Mouse (Mus musculus) heart, embryonic 13.5 days (tissue): ENCODE measurements around the gene Bpnt1. TPM values are rescaled to one million over a fixed set of nuclear protein-coding genes. Genes with fewer than 3 reads are reported as not detected.
A peak's percentile ranks its signal among the peaks of the same experiment; 100 is the strongest.

Source experiments
- ATAC-seq: fragments of 200-750 bp; cut with Nextera tagmentation; 2 replicates; pipeline ENCODE4 v1.8.0; 2017; ENCODE audit warnings: moderate TSS enrichment; ENCODE audit not compliant: insufficient number of reproducible peaks, low FRiP score, low TSS enrichment; ENCODE audit errors: extremely low read depth
- H3K27ac ChIP-seq: fragments of 300-500 bp; sonication (generic); replicated peaks from 2 replicates; pipeline ENCODE4 v1.5.1; 2015; ENCODE audit warnings: moderate library complexity, mild to moderate bottlenecking, inconsistent platforms
- H3K27me3 ChIP-seq: fragments of 300-500 bp; sonication (generic); replicated peaks from 2 replicates; pipeline ENCODE4 v1.6.1; 2015; ENCODE audit warnings: mild to moderate bottlenecking, inconsistent platforms
- H3K36me3 ChIP-seq: fragments of 300-500 bp; sonication (generic); 2 replicates; pipeline ENCODE4 v1.6.1; 2015; ENCODE audit warnings: mild to moderate bottlenecking, inconsistent platforms
- H3K4me1 ChIP-seq: fragments of 300-500 bp; sonication (generic); 2 replicates; pipeline ENCODE4 v1.6.1; 2015; ENCODE audit warnings: inconsistent platforms
- H3K4me2 ChIP-seq: fragments of 300-500 bp; sonication (generic); 2 replicates; pipeline ENCODE4 v1.6.1; 2015; ENCODE audit warnings: inconsistent platforms, mild to moderate bottlenecking, moderate library complexity
- H3K4me3 ChIP-seq: fragments of 300-500 bp; sonication (generic); 2 replicates; pipeline ENCODE4 v1.5.1; 2015; ENCODE audit warnings: moderate library complexity, mild to moderate bottlenecking, inconsistent platforms
- H3K9ac ChIP-seq: fragments of 300-500 bp; sonication (generic); 2 replicates; pipeline ENCODE4 v1.6.1; 2015; ENCODE audit warnings: inconsistent platforms, mild to moderate bottlenecking, moderate library complexity
- H3K9me3 ChIP-seq: fragments of 300-500 bp; sonication (generic); 2 replicates; pipeline ENCODE4 v1.6.1; 2016; ENCODE audit warnings: inconsistent platforms
- WGBS: fragments of 180-500 bp; shearing (Covaris S2); methylation state at CpG from one replicate; pipeline ENCODE4 v1.1.7; 2015; ENCODE audit warnings: mixed read lengths; 5-methylcytosine and 5-hydroxymethylcytosine counted together
- polyA plus RNA-seq: library from polyadenylated mRNA; unstranded; fragments of >200 nt; fragmentation: Nextera tagmentation; extraction: Ambion mirVana; gene quantifications from 2 replicates; pipeline ENCODE4 v1.2.1, GENCODE M21; 2015

The Bpnt1 gene
- 25.6 and 25.7 TPM in 2 replicates for polyA plus RNA-seq

DNA sequence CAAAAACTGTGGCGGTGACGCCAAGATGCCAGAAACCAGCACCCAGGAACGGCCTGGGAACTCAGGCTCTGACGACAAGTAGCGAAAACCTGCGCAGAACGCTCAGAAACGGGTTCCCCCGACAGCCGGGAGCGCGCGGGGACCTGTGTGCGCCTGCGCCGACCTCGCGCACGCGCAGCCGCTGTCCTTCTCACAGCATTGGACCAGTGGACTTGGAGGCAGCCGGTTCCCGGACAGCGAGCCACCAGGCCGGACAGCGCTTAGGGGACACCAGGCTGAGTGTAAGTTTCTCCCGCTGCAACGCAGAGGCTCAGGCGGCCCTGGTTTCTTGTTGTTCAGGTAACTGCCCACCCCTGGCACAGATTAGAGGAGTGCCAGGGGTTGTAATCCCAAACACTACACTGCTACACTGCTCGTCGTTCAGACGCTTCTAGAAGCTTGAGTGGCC lies at the start of gene Bpnt1:
Gene Bpnt1 (plus strand): TSS at position 167 of the 448 bp plus-strand sequence.
- Histone ChIP-seq H3K4me2 (peak within 1 kb of the TSS; percentile 76), H3K27me3 (no peaks in the 10 kb centered on the region), H3K36me3 (peaks cover 5% of the 10 kb centered on the region), H3K9ac (peak within 1 kb of the TSS; percentile 88), H3K9me3 (no peaks in the 10 kb centered on the region), H3K4me1 (peaks cover 55% of the 10 kb centered on the region), H3K4me3 (peak within 1 kb of the TSS; percentile 70), H3K27ac (peak within 1 kb of the TSS; percentile 82)
- WGBS, result under 1% methylated on average over 32 of the region's 32 CpGs
- ATAC-seq, result peak; percentile 79

DNA sequence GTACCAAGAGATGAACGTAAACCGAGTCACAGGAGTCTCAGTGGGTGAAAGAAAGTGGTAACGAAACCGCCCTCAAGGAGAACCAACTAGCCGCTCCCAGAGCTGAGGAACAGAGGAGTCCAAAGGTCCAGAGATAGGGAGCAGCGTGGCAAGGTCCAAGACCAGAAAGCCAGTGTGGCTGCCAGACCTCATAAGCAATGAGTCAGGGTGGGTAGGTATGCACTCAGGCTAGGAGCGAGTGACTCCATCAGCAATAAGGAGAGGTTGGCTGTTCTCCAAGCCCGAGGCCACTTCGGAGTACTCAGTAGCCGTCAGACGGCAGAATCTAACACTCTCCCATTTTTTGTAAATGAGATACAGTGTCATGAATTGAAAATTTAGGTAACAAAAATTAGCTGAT lies 49.1 kb upstream of the Bpnt1 start:
- peaks cover 86% of the 10 kb centered on the region for H3K36me3 ChIP-seq
- H3K9me3 ChIP-seq, result no peaks in the 10 kb centered on the region
- no peak for ATAC-seq
- no peak overlapping the region for H3K4me3 ChIP-seq
- H3K27ac ChIP-seq, result no peak overlapping the region
- no peak overlapping the region for H3K4me2 ChIP-seq
- H3K27me3 ChIP-seq, result no peaks in the 10 kb centered on the region
- WGBS, result 80% methylated on average over 11 of the region's 11 CpGs
- peaks cover 31% of the 10 kb centered on the region for H3K4me1 ChIP-seq
- no peak overlapping the region for H3K9ac ChIP-seq

DNA sequence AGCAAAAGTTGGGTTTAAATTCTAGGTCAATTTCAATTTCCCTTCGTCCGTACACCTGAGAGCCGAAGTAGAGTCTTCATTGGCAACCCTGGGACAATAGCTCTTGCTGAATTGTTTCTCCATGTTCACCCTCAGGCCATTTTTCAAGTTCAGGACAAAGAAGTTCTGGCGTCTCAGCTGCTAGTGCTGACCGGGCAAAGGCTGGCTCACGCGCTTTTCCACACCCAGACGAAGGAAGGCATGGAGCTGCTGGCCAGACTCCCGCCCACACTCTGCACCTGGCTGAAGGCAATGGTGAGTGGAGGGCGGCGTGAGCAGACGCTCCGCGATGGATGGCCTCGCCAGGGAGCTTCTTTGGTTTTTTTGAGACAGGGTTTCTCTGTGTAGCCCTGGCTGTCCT lies 48.7 kb upstream of the Bpnt1 start:
- Histone ChIP-seq H3K27ac (no peak overlapping the region), H3K9me3 (no peaks in the 10 kb centered on the region), H3K4me2 (no peak overlapping the region), H3K4me1 (peaks cover 31% of the 10 kb centered on the region), H3K9ac (no peak overlapping the region), H3K27me3 (no peaks in the 10 kb centered on the region), H3K36me3 (peaks cover 86% of the 10 kb centered on the region), H3K4me3 (no peak overlapping the region)
- 91% methylated on average over 15 of the region's 15 CpGs for WGBS
- ATAC-seq, result no peak

DNA sequence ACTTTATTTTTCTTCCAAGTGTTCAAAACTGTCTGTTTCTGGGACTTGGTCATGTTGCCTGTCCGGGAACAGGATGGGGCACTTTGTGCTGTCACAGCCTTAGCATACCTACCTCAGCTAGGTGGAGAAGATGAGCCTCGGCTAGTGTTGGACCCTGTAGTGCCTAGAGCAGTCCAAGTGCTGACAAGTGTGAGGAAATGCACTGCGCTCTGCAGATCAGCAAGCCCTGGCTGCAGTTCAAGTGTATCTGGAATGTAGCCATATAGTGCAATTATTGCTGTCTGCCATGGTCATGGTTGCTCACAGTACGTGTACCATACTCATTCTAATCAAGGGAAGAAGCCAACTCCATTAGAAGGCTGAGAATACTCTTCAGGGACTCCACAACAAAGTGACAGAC lies 47.2 kb upstream of the Bpnt1 start:
- Histone ChIP-seq H3K27ac (peak overlapping the region; percentile 72), H3K9ac (no peak overlapping the region)

DNA sequence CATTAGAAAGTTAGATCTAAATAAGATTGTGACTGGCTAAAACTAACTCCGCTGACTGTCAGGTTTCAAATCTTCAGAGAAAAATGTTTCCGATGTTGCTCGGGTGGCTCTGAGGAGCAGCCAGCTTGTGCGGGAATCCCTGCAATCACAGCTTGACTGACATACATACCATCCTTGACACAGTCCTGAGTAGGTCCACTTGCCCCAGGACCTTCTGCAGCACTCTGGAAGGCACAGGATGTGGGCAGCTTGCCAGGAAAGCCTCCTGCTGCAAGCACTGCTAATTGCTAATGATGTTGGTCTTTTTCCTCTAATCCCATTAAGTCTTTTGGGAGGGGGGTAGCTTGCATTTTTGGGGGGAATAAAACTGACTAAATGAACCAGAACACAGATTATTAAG lies 46.8 kb upstream of the Bpnt1 start:
- H3K4me3 ChIP-seq, result no peak overlapping the region
- peak overlapping the region; percentile 72 for H3K27ac ChIP-seq
- peaks cover 25% of the 10 kb centered on the region for H3K4me1 ChIP-seq
- H3K27me3 ChIP-seq, result no peaks in the 10 kb centered on the region
- peak overlapping the region; percentile 30 for H3K4me2 ChIP-seq
- H3K9me3 ChIP-seq, result no peaks in the 10 kb centered on the region
- ATAC-seq, result no peak
- whole genome bisulfite sequencing, result 44% methylated on average over 4 of the region's 4 CpGs
- peaks cover 81% of the 10 kb centered on the region for H3K36me3 ChIP-seq
- no peak overlapping the region for H3K9ac ChIP-seq

More for the DNA sequence above, 47.2 kb upstream of the Bpnt1 start:
- ATAC-seq, result peak; percentile 51; the same call in 1 of the 2 replicates
- Histone ChIP-seq H3K4me3 (no peak overlapping the region), H3K4me1 (peaks cover 25% of the 10 kb centered on the region), H3K4me2 (peak overlapping the region; percentile 30), H3K27me3 (no peaks in the 10 kb centered on the region), H3K36me3 (peaks cover 81% of the 10 kb centered on the region), H3K9me3 (no peaks in the 10 kb centered on the region)
- 25% methylated on average over 4 of the region's 4 CpGs for WGBS

DNA sequence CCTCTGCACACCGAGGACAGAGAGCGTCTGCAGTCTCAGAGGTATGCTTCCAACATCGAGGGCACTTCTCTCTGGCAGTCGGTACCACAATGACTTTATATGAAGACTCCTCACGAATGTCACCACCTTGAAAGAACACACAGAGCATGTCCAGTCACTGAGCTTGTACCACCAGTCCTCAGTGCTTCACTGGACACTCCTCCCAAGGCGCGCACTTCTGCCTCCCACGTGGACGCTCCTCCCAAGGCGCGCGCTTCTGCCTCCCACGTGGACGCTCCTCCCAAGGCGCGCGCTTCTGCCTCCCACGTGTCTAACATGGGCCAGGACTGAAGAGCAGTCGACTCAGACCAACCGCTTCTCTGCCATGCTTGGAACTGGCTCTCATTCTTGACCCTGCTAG lies 44.9 kb upstream of the Bpnt1 start:
- ATAC-seq, result no peak
- 83% methylated on average over 20 of the region's 20 CpGs for WGBS

DNA sequence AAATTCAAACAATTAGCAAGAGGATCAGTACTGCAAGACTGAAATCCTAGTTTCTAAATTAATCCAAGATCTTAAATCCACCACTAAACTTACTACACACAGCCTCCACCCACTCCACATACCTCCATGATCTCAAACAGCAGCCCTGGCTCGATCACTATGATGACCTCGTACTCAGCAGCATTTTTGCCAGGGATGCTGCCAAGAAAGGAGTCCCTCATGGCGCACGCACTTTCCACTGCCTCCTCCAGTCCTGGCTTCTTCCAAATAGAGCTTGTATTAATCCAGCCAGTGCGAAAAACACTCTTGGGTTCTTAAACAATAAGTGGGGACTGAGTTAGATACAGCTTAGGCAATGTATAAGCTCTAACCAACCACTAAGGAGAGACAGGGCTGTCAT lies 42.7 kb upstream of the Bpnt1 start:
- whole genome bisulfite sequencing, result 67% methylated on average over 5 of the region's 5 CpGs
- no peaks in the 10 kb centered on the region for H3K27me3 ChIP-seq
- no peak for ATAC-seq
- no peaks in the 10 kb centered on the region for H3K9me3 ChIP-seq
- no peak overlapping the region for H3K4me2 ChIP-seq
- H3K36me3 ChIP-seq, result peaks cover 85% of the 10 kb centered on the region
- H3K4me3 ChIP-seq, result no peak overlapping the region
- no peak overlapping the region for H3K9ac ChIP-seq
- peaks cover 18% of the 10 kb centered on the region for H3K4me1 ChIP-seq
- H3K27ac ChIP-seq, result no peak overlapping the region

More for the DNA sequence above, 44.9 kb upstream of the Bpnt1 start:
- no peak overlapping the region for H3K4me2 ChIP-seq
- H3K9me3 ChIP-seq, result no peaks in the 10 kb centered on the region
- H3K27me3 ChIP-seq, result no peaks in the 10 kb centered on the region
- H3K36me3 ChIP-seq, result peaks cover 83% of the 10 kb centered on the region
- no peak overlapping the region for H3K4me3 ChIP-seq
- peaks cover 25% of the 10 kb centered on the region for H3K4me1 ChIP-seq
- no peak overlapping the region for H3K27ac ChIP-seq
- H3K9ac ChIP-seq, result no peak overlapping the region

DNA sequence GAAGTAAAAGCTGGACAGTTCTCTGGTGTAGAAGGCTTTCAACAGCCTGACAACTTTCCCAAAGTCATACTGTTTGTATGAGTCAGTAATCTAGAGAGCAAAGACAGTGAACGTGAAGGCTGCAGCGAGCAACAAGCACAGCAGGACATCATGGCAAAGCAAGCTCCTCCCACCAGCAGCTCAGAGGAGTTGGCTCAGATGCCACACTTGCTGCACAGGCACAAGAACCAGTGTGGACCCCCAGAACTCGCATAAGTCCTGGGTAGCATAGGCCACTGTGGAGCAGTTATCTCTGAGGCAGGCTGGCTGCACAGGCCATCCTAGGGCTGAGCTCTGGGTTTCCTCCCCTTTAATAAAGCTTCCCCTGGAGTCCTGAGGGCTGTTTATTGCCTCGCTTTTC lies 40.6 kb upstream of the Bpnt1 start:
- Histone ChIP-seq H3K36me3 (peaks cover 92% of the 10 kb centered on the region), H3K27me3 (no peaks in the 10 kb centered on the region), H3K9me3 (no peaks in the 10 kb centered on the region), H3K4me3 (no peak overlapping the region), H3K4me2 (no peak overlapping the region), H3K27ac (no peak overlapping the region), H3K4me1 (no peaks in the 10 kb centered on the region), H3K9ac (no peak overlapping the region)
- no peak for ATAC-seq
- 78% methylated on average over 4 of the region's 4 CpGs for WGBS

DNA sequence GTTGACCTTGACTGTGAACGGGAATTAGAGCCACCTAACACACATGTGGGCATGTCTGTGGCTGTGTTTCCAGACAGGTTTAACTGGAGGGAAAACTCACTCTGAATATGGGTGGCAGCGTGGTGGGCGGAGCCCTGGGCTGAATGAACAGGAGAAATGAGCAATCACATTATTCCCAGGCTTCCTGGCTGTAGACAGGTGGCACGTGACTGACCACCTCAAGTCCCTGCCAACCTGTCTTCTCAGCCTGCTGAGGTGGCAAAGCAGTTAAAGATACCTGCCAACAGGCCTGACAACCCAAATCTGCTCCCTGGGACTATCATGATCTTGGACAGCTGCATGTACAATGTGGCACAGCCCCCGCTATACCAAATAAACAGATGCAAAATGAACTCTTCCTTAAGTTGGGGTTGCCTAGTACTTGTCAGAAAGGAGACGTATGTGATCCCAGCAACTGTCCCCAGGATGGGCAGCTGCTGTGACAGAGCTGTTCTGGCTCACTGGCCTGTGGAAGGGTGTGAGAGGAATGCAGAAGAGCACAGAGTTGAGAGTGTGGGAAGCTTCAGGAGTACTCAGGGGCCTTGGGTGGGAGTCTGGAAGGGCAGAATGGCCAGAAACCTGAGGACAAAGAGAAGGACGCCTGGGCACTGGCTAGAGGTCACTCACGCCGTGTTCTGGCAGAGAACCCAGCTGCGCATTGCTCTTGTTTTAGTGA lies 39.1 kb upstream of the Bpnt1 start:
- 91% methylated on average over 10 of the region's 10 CpGs for WGBS

DNA sequence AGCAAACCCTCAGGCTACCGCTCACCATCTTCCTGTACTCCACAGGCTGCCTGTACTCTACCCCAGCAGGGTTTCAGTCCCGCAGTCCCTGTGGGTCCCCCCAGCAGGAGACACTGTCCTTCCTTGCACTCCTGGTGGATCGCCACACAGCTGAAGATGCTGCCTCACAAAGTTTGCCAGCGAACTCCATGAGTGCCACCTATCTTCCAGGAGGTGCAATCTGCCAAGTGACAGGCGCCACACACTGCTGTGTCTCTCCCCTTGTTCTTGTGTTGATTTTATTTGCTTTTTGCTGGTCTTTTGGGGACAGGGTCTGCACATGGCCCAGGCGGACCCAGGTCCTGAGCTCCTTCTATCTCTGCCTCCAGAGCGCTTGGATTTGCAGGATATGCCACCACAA lies 35.1 kb upstream of the Bpnt1 start:
- 83% methylated on average over 7 of the region's 7 CpGs for WGBS
- H3K9ac ChIP-seq, result no peak overlapping the region
- H3K36me3 ChIP-seq, result peaks cover 86% of the 10 kb centered on the region
- H3K9me3 ChIP-seq, result no peaks in the 10 kb centered on the region
- no peaks in the 10 kb centered on the region for H3K27me3 ChIP-seq
- no peak overlapping the region for H3K27ac ChIP-seq
- H3K4me1 ChIP-seq, result no peaks in the 10 kb centered on the region
- 0 out of 2 replicates have a peak, but pooled peaks have one; percentile 41 for ATAC-seq
- no peak overlapping the region for H3K4me2 ChIP-seq
- H3K4me3 ChIP-seq, result no peak overlapping the region

More for the DNA sequence above, 39.1 kb upstream of the Bpnt1 start:
- Histone ChIP-seq H3K9me3 (no peaks in the 10 kb centered on the region), H3K27me3 (no peaks in the 10 kb centered on the region), H3K4me1 (no peaks in the 10 kb centered on the region), H3K9ac (no peak overlapping the region), H3K4me3 (no peak overlapping the region), H3K27ac (no peak overlapping the region), H3K36me3 (peaks cover 92% of the 10 kb centered on the region), H3K4me2 (no peak overlapping the region)
- ATAC-seq, result no peak

DNA sequence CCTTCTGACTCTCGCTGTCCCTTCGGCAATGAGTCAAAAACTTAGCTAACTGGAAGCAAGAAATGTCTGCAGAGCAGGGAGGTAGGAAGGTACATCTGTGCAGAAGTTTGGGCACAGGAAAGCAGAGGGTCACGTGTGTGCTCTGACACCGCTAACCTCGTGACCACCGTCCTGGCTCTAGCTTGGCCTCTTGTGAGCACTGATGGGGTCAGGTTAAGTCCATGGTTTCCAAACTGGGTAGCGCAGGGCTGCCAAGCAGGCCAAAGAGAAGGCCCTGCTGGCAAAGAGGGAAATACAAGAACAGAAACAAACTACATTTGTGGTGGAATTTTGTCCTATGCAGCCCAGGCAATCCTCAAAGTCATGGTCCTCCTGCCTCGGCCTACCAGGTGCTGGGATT lies 33.5 kb upstream of the Bpnt1 start:
- Histone ChIP-seq H3K9ac (no peak overlapping the region), H3K4me3 (no peak overlapping the region), H3K9me3 (no peaks in the 10 kb centered on the region), H3K4me1 (no peaks in the 10 kb centered on the region), H3K27me3 (no peaks in the 10 kb centered on the region), H3K36me3 (peaks cover 85% of the 10 kb centered on the region), H3K4me2 (no peak overlapping the region), H3K27ac (no peak overlapping the region)
- no peak for ATAC-seq
- WGBS, result 88% methylated on average over 8 of the region's 8 CpGs

DNA sequence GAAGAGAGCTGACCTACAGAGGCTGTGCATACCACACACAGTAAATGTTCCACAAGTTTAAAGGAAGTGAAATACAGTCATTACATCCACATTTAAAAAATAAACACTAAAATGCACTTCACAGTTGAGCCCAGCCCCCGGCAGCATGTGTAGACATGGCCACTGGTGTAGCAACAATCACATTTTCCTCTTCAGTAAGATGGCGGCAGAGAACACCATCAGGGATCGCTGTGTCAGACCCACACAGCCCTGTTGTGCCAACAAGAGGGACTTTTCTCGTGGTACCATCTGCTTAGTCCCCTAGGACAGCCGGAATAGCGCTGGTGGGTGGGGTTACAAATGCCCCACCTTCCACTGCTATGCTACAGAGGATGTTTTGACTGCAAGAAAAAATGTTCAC lies 29.1 kb upstream of the Bpnt1 start:
- ATAC-seq, result no peak
- no peaks in the 10 kb centered on the region; the same call in 1 of the 2 replicates for H3K9me3 ChIP-seq
- no peak overlapping the region for H3K4me3 ChIP-seq
- no peaks in the 10 kb centered on the region for H3K27me3 ChIP-seq
- no peak overlapping the region for H3K27ac ChIP-seq
- no peak overlapping the region for H3K9ac ChIP-seq
- H3K4me1 ChIP-seq, result no peaks in the 10 kb centered on the region
- no peak overlapping the region for H3K4me2 ChIP-seq
- peaks cover 66% of the 10 kb centered on the region for H3K36me3 ChIP-seq
- WGBS, result 88% methylated on average over 6 of the region's 6 CpGs
